Mouse (Mus musculus): ENCODE measurements around the gene Crip1. TPM values are rescaled to one million over a fixed set of nuclear protein-coding genes. Genes with fewer than 3 reads are reported as not detected.

The Crip1 gene
- polyA plus RNA-seq, 1 experiment: 1,644 TPM

DNA sequence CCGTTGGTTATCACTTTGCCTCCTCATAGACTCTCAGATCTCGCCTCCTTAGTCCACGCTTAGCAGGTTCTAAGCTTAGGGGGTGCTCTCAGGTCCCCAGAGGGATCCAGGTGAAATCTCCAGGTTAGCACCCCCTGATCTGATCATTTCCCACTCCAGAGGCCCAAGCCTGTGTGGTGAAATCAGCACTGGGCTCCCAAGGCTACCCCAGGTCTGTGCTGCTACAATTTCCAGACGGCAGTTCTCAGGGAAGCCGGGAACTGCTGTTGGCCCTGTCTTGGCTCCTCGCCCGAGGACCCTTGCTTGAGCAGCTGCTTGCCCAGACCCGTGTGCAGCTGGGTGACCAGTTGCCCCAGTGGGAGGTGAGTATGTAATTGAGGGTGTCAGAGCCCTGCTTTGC, 10.9 kb downstream of the Crip1 start:
- TF ChIP-seq MYOG (IDR thresholded peaks at IDR 0.05; ENCODE audit: control insufficient read depth, extremely low read depth, insufficient read length) (no peak), USF1 (IDR thresholded peaks at IDR 0.05; ENCODE audit: low read depth) (no peak), CEBPB (IDR thresholded peaks at IDR 0.05; ENCODE audit: low read depth) (no peak), FOSL1 (IDR thresholded peaks at IDR 0.05; ENCODE audit: insufficient read depth, low read length, poor library complexity, severe bottlenecking) (no peak), MAX (IDR thresholded peaks at IDR 0.05) (no peak), MYOD1 (IDR thresholded peaks at IDR 0.05; ENCODE audit: control insufficient read depth, insufficient read length, low read depth) (no peak), CTCF (IDR thresholded peaks at IDR 0.05; ENCODE audit: control insufficient read depth, insufficient read depth, insufficient read length) (no peak)
- H3K27me3 ChIP-seq (ENCODE audit: control insufficient read depth, insufficient read depth, insufficient read length): no peaks in the 10 kb centered on the region
- H3K79me2 ChIP-seq (ENCODE audit: control insufficient read depth, insufficient read depth): peaks cover 37% of the 10 kb centered on the region
- peak overlapping the region; percentile 85 for H3ac ChIP-seq (ENCODE audit: control insufficient read depth, insufficient read length, low read depth)
- peak overlapping the region; percentile 72 for H3K4me3 ChIP-seq (ENCODE audit: insufficient read depth, poor library complexity, severe bottlenecking)
- peaks cover 15% of the 10 kb centered on the region for H3K36me3 ChIP-seq (ENCODE audit: control insufficient read depth, insufficient read depth)
- peaks cover 10% of the 10 kb centered on the region for H3K79me3 ChIP-seq (ENCODE audit: low read depth)

DNA sequence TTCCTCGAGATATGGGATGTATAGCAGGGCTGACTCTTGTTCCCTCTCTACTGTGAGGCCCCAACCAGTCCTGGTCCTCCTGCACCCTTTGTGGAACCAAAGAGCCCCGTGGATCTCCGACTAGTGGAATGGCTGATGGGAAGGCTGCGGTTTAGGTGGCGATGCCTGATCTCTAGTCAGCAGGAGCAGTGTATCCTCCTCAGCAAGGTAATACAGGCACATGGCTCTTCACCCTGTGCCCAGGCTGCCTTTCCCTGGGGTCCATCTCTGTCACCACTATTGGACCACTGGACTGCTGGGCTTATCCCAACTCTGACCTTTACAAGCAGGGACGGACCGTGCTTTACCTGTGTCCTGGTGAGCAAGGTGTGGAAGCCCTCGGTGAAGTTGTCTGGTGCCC, 11.4 kb downstream of the Crip1 start:
- TF ChIP-seq MYOG (IDR thresholded peaks at IDR 0.05; ENCODE audit: control insufficient read depth, extremely low read depth, insufficient read length) (no peak), USF1 (IDR thresholded peaks at IDR 0.05; ENCODE audit: low read depth) (no peak), CTCF (IDR thresholded peaks at IDR 0.05; ENCODE audit: control insufficient read depth, insufficient read depth, insufficient read length) (no peak), FOSL1 (IDR thresholded peaks at IDR 0.05; ENCODE audit: insufficient read depth, low read length, poor library complexity, severe bottlenecking) (no peak), CEBPB (IDR thresholded peaks at IDR 0.05; ENCODE audit: low read depth) (no peak), MYOD1 (IDR thresholded peaks at IDR 0.05; ENCODE audit: control insufficient read depth, insufficient read length, low read depth) (no peak), MAX (IDR thresholded peaks at IDR 0.05) (no peak)
- peaks cover 8% of the 10 kb centered on the region for H3K79me3 ChIP-seq (ENCODE audit: low read depth)
- H3K27me3 ChIP-seq (ENCODE audit: control insufficient read depth, insufficient read depth, insufficient read length): no peaks in the 10 kb centered on the region
- peaks cover 31% of the 10 kb centered on the region for H3K79me2 ChIP-seq (ENCODE audit: control insufficient read depth, insufficient read depth)
- H3K4me3 ChIP-seq (ENCODE audit: insufficient read depth, poor library complexity, severe bottlenecking): no peak overlapping the region
- peaks cover 15% of the 10 kb centered on the region for H3K36me3 ChIP-seq (ENCODE audit: control insufficient read depth, insufficient read depth)
- no peak overlapping the region for H3ac ChIP-seq (ENCODE audit: control insufficient read depth, insufficient read length, low read depth)

GRCm38 (mm10) chr12:113157971-113158370, 11.9 kb downstream of the Crip1 start:
- TF ChIP-seq MAX (IDR thresholded peaks at IDR 0.05): no peak
- no peak for TF ChIP-seq CEBPB (IDR thresholded peaks at IDR 0.05; ENCODE audit: low read depth)
- no peak for TF ChIP-seq CTCF (IDR thresholded peaks at IDR 0.05; ENCODE audit: control insufficient read depth, insufficient read depth, insufficient read length)
- no peak for TF ChIP-seq MYOG (IDR thresholded peaks at IDR 0.05; ENCODE audit: control insufficient read depth, extremely low read depth, insufficient read length)
- TF ChIP-seq USF1 (IDR thresholded peaks at IDR 0.05; ENCODE audit: low read depth): no peak
- TF ChIP-seq MYOD1 (IDR thresholded peaks at IDR 0.05; ENCODE audit: control insufficient read depth, insufficient read length, low read depth): no peak
- TF ChIP-seq FOSL1 (IDR thresholded peaks at IDR 0.05; ENCODE audit: insufficient read depth, low read length, poor library complexity, severe bottlenecking): no peak
- no peak overlapping the region for H3K4me3 ChIP-seq (ENCODE audit: insufficient read depth, poor library complexity, severe bottlenecking)

DNA sequence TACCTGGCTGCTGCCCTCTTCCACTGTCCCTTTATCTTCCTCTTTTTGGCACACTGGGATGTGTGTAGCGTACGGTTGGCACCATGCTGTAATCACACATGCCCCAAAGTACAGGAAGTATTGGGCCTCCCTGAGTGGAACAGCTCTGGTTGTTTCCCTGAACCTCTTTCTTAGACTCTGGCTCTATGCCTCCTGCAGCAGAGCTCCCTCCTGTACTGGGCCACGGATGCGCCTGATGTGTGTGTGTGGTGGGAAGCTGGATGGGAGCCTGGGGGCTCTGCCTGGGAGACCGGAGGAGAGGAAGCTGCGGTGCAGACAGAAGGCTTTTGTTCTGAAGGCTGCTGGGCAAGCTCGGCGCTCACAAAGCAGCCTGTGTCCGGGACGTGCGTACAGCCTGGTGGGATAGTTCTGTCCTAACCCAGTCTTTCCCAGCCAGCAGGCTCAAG, 17.5 kb downstream of the Crip1 start:
- no peaks in the 10 kb centered on the region for H3K27me3 ChIP-seq (ENCODE audit: control insufficient read depth, insufficient read depth, insufficient read length)
- H3K79me3 ChIP-seq (ENCODE audit: low read depth): no peaks in the 10 kb centered on the region
- peaks cover 14% of the 10 kb centered on the region for H3K36me3 ChIP-seq (ENCODE audit: control insufficient read depth, insufficient read depth)
- TF ChIP-seq FOSL1 (IDR thresholded peaks at IDR 0.05; ENCODE audit: insufficient read depth, low read length, poor library complexity, severe bottlenecking) (no peak), USF1 (IDR thresholded peaks at IDR 0.05; ENCODE audit: low read depth) (no peak), MYOG (IDR thresholded peaks at IDR 0.05; ENCODE audit: control insufficient read depth, extremely low read depth, insufficient read length) (no peak), CEBPB (IDR thresholded peaks at IDR 0.05; ENCODE audit: low read depth) (no peak)
- H3ac ChIP-seq (ENCODE audit: control insufficient read depth, insufficient read length, low read depth): no peak overlapping the region
- no peak overlapping the region for H3K4me3 ChIP-seq (ENCODE audit: insufficient read depth, poor library complexity, severe bottlenecking)
- no peaks in the 10 kb centered on the region for H3K79me2 ChIP-seq (ENCODE audit: control insufficient read depth, insufficient read depth)

More at GRCm38 (mm10) chr12:113157971-113158370, 11.9 kb downstream of the Crip1 start:
- Histone ChIP-seq H3K79me2 (ENCODE audit: control insufficient read depth, insufficient read depth) (peaks cover 27% of the 10 kb centered on the region), H3K79me3 (ENCODE audit: low read depth) (peaks cover 5% of the 10 kb centered on the region), H3K27me3 (ENCODE audit: control insufficient read depth, insufficient read depth, insufficient read length) (no peaks in the 10 kb centered on the region), H3ac (ENCODE audit: control insufficient read depth, insufficient read length, low read depth) (no peak overlapping the region), H3K36me3 (ENCODE audit: control insufficient read depth, insufficient read depth) (peaks cover 17% of the 10 kb centered on the region)

GRCm38 (mm10) chr12:113168031-113168536, 22.0 kb downstream of the Crip1 start:
- TF ChIP-seq MAX (IDR thresholded peaks at IDR 0.05): no peak
- no peak for TF ChIP-seq CEBPB (IDR thresholded peaks at IDR 0.05; ENCODE audit: low read depth)
- TF ChIP-seq FOSL1 (IDR thresholded peaks at IDR 0.05; ENCODE audit: insufficient read depth, low read length, poor library complexity, severe bottlenecking): no peak
- TF ChIP-seq MYOD1 (IDR thresholded peaks at IDR 0.05; ENCODE audit: control insufficient read depth, insufficient read length, low read depth): no peak
- no peak for TF ChIP-seq USF1 (IDR thresholded peaks at IDR 0.05; ENCODE audit: low read depth)
- no peak for TF ChIP-seq CTCF (IDR thresholded peaks at IDR 0.05; ENCODE audit: control insufficient read depth, insufficient read depth, insufficient read length)
- TF ChIP-seq MYOG (IDR thresholded peaks at IDR 0.05; ENCODE audit: control insufficient read depth, extremely low read depth, insufficient read length): no peak
- Histone ChIP-seq H3K79me3 (ENCODE audit: low read depth) (no peaks in the 10 kb centered on the region), H3K36me3 (ENCODE audit: control insufficient read depth, insufficient read depth) (peaks cover 11% of the 10 kb centered on the region), H3K79me2 (ENCODE audit: control insufficient read depth, insufficient read depth) (no peaks in the 10 kb centered on the region), H3K27me3 (ENCODE audit: control insufficient read depth, insufficient read depth, insufficient read length) (no peaks in the 10 kb centered on the region), H3K4me3 (ENCODE audit: insufficient read depth, poor library complexity, severe bottlenecking) (no peak overlapping the region), H3ac (ENCODE audit: control insufficient read depth, insufficient read length, low read depth) (no peak overlapping the region)
